Mouse (Mus musculus) erythroblast, embryonic 14.5 days (primary cell): ENCODE measurements around the gene Ereg.

Experiments
- GATA1 ChIP-seq: IDR thresholded peaks from 2 replicates; pipeline ENCODE4 v1.6.1; 2012; ENCODE audit warnings: low read length, inconsistent platforms, mixed read lengths
- TAL1 ChIP-seq: IDR thresholded peaks from 3 replicates; pipeline ENCODE4 v1.6.1; 2012; ENCODE audit warnings: low read length, inconsistent platforms, mixed read lengths

- TF ChIP-seq GATA1 (no peak), TAL1 (no peak)
These were observed 8.6 kb downstream of the Ereg start for GRCm38 (mm10) chr5:91083016-91083415.
